Mouse (Mus musculus) G1E (cell line): ENCODE data around the gene Pbx1. TPM values are rescaled to one million over a fixed set of nuclear protein-coding genes. Genes with fewer than 3 reads are reported as not detected.

ENCODE experiments used
- ATAC-seq: 2 replicates; pipeline ENCODE4 v1.8.0; 2016; ENCODE audit warnings: mild to moderate bottlenecking; ENCODE audit not compliant: insufficient number of reproducible peaks, poor library complexity, low FRiP score, severe bottlenecking; ENCODE audit errors: extremely low read depth
- DNase-seq: peaks from one replicate; pipeline ENCODE4 v3.0.0; 2012; ENCODE audit warnings: low spot score
- H3K27me3 ChIP-seq: 2 replicates; pipeline ENCODE4 v1.6.1; 2012; ENCODE audit warnings: mild to moderate bottlenecking, low read length, inconsistent platforms; ENCODE audit not compliant: insufficient read depth
- H3K36me3 ChIP-seq: replicated peaks from 2 replicates; pipeline ENCODE3; 2012; ENCODE audit warnings: mild to moderate bottlenecking, inconsistent platforms
- H3K4me1 ChIP-seq: 2 replicates; pipeline ENCODE4 v1.6.1; 2012; ENCODE audit warnings: low read depth, low read length, inconsistent platforms, mixed read lengths; ENCODE audit not compliant: insufficient read depth
- H3K4me3 ChIP-seq: 2 replicates; pipeline ENCODE4 v1.5.1; 2012; ENCODE audit warnings: low read depth, mild to moderate bottlenecking, inconsistent platforms, low read length, moderate library complexity, mixed read lengths
- H3K9me3 ChIP-seq: replicated peaks from 2 replicates; pipeline ENCODE4 v1.6.1; 2012; ENCODE audit warnings: inconsistent platforms
- CTCF ChIP-seq: IDR thresholded peaks from 2 replicates; pipeline ENCODE4 v1.5.1; 2012; ENCODE audit warnings: low read depth, low read length, inconsistent platforms, mixed read lengths
- GATA1 ChIP-seq: IDR thresholded peaks from 2 replicates; pipeline ENCODE4 v1.6.1; 2012; ENCODE audit warnings: borderline replicate concordance, low read length, inconsistent platforms, mixed read lengths
- GATA2 ChIP-seq: IDR thresholded peaks from 2 replicates; pipeline ENCODE4 v1.6.1; 2012; ENCODE audit warnings: low read depth, low read length, inconsistent platforms, borderline replicate concordance
- POLR2AphosphoS5 ChIP-seq: IDR thresholded peaks from 2 replicates; pipeline ENCODE4 v1.6.1; 2012; ENCODE audit warnings: low read depth, low read length, inconsistent platforms; ENCODE audit not compliant: insufficient replicate concordance
- TAL1 ChIP-seq: conservative IDR thresholded peaks from 2 replicates; pipeline ENCODE4 v1.6.1; 2012; ENCODE audit warnings: low read depth, low read length, inconsistent platforms, mixed read lengths
- polyA plus RNA-seq: library from polyadenylated mRNA; stranded (reverse); fragments of >175 nt; gene quantifications from 2 replicates; pipeline ENCODE4 v1.2.3, GENCODE M21; 2012
- total RNA-seq, 2 experiments: library from RNA; stranded (forward) in 1 of 2; stranded (reverse) in 1 of 2; fragments of 200-1000 nt in 1 of 2; fragments of >200 nt in 1 of 2; fragmentation: Nextera tagmentation in 1 of 2; gene quantifications; 2 replicates each; pipeline ENCODE4 v1.2.3; 2014 to 2017

Gene Pbx1
- total and polyA plus RNA-seq, 3 experiments, result 0.11 to 0.23 TPM; not detected in 1

- Histone ChIP-seq H3K4me1 (no peaks in the 10 kb centered on the region), H3K9me3 (peaks cover 61% of the 10 kb centered on the region), H3K4me3 (no peak overlapping the region), H3K27me3 (no peaks in the 10 kb centered on the region), H3K36me3 (no peaks in the 10 kb centered on the region)
- DNase-seq (no peak), ATAC-seq (no peak)
- TF ChIP-seq TAL1, result no peak
- TF ChIP-seq GATA1, result no peak
- TF ChIP-seq GATA2, result no peak
Observed at GRCm38 (mm10) chr1:168416729-168417437, 15.2 kb downstream of the Pbx1 start.

- no peaks in the 10 kb centered on the region for H3K36me3 ChIP-seq
- DNase-seq, result no peak
- no peak overlapping the region for H3K4me3 ChIP-seq
- no peaks in the 10 kb centered on the region for H3K27me3 ChIP-seq
- ATAC-seq, result no peak
- H3K9me3 ChIP-seq, result peaks cover 53% of the 10 kb centered on the region
- TF ChIP-seq GATA2 (no peak), CTCF (no peak), TAL1 (no peak), POLR2AphosphoS5 (no peak), GATA1 (no peak)
- H3K4me1 ChIP-seq, result no peaks in the 10 kb centered on the region
Observed at GRCm38 (mm10) chr1:168410611-168411010, 21.5 kb downstream of the Pbx1 start.

GRCm38 (mm10) chr1:168410054-168410453 is 22.0 kb downstream of the Pbx1 start:
- no peak for DNase-seq
- H3K27me3 ChIP-seq, result no peaks in the 10 kb centered on the region
- no peak for TF ChIP-seq GATA2
- TF ChIP-seq GATA1, result no peak
- no peak for TF ChIP-seq TAL1
- TF ChIP-seq CTCF, result no peak
- TF ChIP-seq POLR2AphosphoS5, result no peak
- ATAC-seq, result no peak
- H3K9me3 ChIP-seq, result peaks cover 54% of the 10 kb centered on the region
- no peaks in the 10 kb centered on the region for H3K36me3 ChIP-seq
- H3K4me1 ChIP-seq, result no peaks in the 10 kb centered on the region
- no peak overlapping the region for H3K4me3 ChIP-seq

DNA sequence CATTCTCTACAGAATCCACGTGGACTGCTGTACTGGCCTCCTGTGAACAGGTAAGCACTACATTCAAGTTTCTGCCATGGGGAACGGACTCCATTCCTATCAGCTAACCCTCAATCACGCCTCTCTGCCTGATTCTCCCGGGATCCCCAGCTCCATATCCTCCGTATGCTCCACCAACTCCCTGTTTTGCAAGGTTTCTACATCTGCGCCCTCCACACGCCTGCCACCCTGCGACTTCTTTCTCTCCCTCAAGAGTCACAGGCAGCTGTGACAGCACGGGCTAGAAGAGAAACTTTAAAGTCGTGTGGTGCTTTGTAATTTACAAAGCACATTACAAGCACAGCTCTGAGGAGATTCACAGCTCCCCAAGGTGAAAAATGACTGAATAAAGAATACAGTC is 23.3 kb downstream of the Pbx1 start:
- no peak for DNase-seq
- no peak overlapping the region for H3K4me3 ChIP-seq
- H3K9me3 ChIP-seq, result peaks cover 46% of the 10 kb centered on the region
- H3K36me3 ChIP-seq, result no peaks in the 10 kb centered on the region
- H3K4me1 ChIP-seq, result no peaks in the 10 kb centered on the region
- ATAC-seq, result no peak
- no peaks in the 10 kb centered on the region for H3K27me3 ChIP-seq
- no peak for TF ChIP-seq CTCF
- no peak for TF ChIP-seq TAL1
- no peak for TF ChIP-seq GATA2
- TF ChIP-seq GATA1, result no peak

- H3K4me1 ChIP-seq, result no peaks in the 10 kb centered on the region
- H3K27me3 ChIP-seq, result no peaks in the 10 kb centered on the region
- H3K36me3 ChIP-seq, result no peaks in the 10 kb centered on the region
- no peak for ATAC-seq
- no peak for DNase-seq
- TF ChIP-seq GATA1 (no peak), TAL1 (no peak)
- H3K9me3 ChIP-seq, result peaks cover 45% of the 10 kb centered on the region
- no peak overlapping the region for H3K4me3 ChIP-seq
Observed at GRCm38 (mm10) chr1:168407958-168408357, 24.1 kb downstream of the Pbx1 start.

DNA sequence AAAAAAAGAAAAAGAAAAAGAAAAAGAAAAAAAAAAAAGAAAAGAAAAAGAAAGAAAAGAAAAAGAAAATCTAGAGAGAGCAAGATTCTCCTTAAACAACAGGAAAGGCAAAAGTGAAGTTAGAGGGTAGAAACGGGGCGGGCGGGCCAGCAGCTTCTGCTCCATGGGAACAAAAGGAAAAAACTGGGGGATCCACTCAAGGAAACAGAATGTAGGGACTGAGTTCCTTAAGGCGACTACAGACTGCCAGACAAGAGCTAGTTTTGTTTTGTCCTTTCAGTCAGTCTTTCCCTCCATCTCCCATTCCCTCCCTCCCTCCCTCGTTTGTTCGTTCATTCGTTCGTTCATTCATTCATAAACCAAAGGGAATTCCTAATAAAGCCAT is 25.8 kb downstream of the Pbx1 start:
- Histone ChIP-seq H3K36me3 (no peaks in the 10 kb centered on the region), H3K4me3 (no peak overlapping the region), H3K4me1 (no peaks in the 10 kb centered on the region), H3K27me3 (no peaks in the 10 kb centered on the region), H3K9me3 (peaks cover 48% of the 10 kb centered on the region)
- no peak for TF ChIP-seq TAL1
- no peak for ATAC-seq
- DNase-seq, result no peak

DNA sequence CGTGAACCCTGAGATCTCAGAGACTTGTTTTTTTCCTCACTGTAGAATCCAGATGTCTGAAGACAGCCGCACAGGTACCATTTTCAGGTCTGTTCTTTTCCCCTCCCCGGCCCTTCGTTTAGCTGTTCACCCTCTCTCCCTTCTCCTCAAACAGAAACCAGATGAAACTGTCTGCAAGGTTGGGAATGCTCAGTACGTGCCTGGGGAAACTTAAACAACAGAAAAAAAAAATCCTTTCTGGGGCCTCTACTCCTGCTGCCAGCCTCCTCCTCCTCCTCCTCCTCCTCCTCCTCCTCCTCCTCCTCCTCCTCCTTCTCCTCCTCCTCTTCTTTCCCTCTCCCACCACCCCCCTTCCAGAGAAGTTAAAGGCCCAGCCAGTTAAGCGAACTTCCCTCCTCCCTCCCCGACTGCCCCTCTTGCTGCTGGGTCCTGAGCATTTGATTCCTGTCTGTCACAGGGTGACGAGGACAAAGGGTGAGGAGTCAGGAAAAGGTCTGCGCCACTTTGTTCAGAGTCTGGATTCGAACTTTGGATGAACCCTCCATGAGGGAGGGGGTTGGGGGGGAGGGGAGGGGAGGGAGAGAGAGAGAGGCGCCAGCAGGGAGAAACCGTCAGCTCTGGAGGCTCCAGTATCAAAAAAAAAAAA is 26.3 kb downstream of the Pbx1 start:
- ATAC-seq, result no peak
- peaks cover 53% of the 10 kb centered on the region for H3K9me3 ChIP-seq
- DNase-seq, result no peak

More for the DNA sequence above, 26.3 kb downstream of the Pbx1 start:
- no peak for TF ChIP-seq TAL1
- Histone ChIP-seq H3K36me3 (no peaks in the 10 kb centered on the region), H3K4me3 (no peak overlapping the region), H3K4me1 (no peaks in the 10 kb centered on the region), H3K27me3 (no peaks in the 10 kb centered on the region)
